Mouse (Mus musculus): Measurements from ENCODE around the gene Lyar.

DNA sequence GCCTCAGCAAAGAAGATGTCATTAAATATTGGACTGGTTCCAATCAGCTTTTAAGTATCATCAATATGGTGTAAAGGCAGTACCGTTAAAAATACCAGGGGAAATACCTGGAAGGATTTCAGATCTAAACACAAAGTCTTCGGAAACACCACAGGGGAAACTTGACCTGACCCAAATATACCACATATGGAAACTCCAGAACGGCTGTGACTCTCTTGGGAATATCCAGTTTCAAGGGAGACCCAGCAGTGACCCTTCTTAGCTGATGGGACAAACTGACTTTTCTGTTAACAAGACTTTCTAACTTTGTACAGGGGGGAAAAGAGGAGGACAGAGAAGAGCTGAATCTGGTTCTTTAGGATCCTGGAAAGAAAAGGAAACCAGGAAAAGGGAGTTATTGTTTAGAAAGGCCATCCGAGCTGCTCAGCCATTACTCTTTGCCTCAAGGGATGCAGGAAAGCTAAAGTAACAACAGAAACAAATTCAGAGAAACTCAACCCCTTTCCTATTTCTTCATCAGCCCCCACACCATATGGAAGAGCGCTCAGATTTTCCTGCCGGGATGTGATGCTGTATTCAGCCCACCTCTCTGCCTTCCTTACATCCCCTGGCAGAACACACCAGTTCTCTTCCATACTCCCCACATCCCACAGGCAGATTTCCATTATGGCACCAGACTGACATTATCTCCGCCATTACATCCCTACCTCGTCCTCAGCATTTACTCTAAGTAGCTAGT is 37.9 kb downstream of the Lyar start:
- TF ChIP-seq TAL1 (IDR thresholded peaks at IDR 0.05; ENCODE audit: low read length) (no peak), GATA1 (IDR thresholded peaks at IDR 0.05; ENCODE audit: low read length) (no peak)
